Mouse (Mus musculus) liver, postnatal 0 days (tissue): ENCODE measurements around the gene Olfr1404. TPM values are rescaled to one million over a fixed set of nuclear protein-coding genes. Genes with fewer than 3 reads are reported as not detected.

Source experiments
- ATAC-seq: fragments of 200-750 bp; cut with Nextera tagmentation; 2 replicates; pipeline ENCODE4 v1.8.0; 2017; ENCODE audit warnings: mild to moderate bottlenecking, moderate library complexity
- DNase-seq: peaks from one replicate; pipeline ENCODE4 v3.0.0-alpha.2; 2016
- H3K27ac ChIP-seq: fragments of 300-500 bp; sonication (generic); 2 replicates; pipeline ENCODE4 v1.5.1; 2014; ENCODE audit warnings: antibody characterized with exemption, moderate library complexity, mild to moderate bottlenecking, low read depth
- H3K27me3 ChIP-seq: fragments of 300-500 bp; sonication (generic); 2 replicates; pipeline ENCODE4 v1.6.1; 2014; ENCODE audit warnings: low read length, control low read depth, mixed read lengths; ENCODE audit not compliant: insufficient read depth
- H3K36me3 ChIP-seq: fragments of 300-500 bp; sonication (generic); replicated peaks from 2 replicates; pipeline ENCODE4 v1.6.1; 2014; ENCODE audit warnings: mild to moderate bottlenecking, control low read depth, low read length, moderate library complexity, mixed read lengths; ENCODE audit not compliant: insufficient read depth
- H3K4me1 ChIP-seq: fragments of 300-500 bp; sonication (generic); 2 replicates; pipeline ENCODE4 v1.6.1; 2014; ENCODE audit warnings: antibody characterized with exemption, mild to moderate bottlenecking, control low read depth; ENCODE audit not compliant: insufficient read depth
- H3K4me2 ChIP-seq: fragments of 300-500 bp; sonication (generic); 2 replicates; pipeline ENCODE4 v1.6.1; 2014; ENCODE audit warnings: low read depth, mild to moderate bottlenecking, low read length, moderate library complexity, mixed read lengths
- H3K4me3 ChIP-seq: fragments of 300-500 bp; sonication (generic); 2 replicates; pipeline ENCODE4 v1.5.1; 2014; ENCODE audit warnings: low read depth, low read length
- H3K9ac ChIP-seq: fragments of 300-500 bp; sonication (generic); replicated peaks from 2 replicates; pipeline ENCODE4 v1.6.1; 2014; ENCODE audit warnings: mild to moderate bottlenecking, moderate library complexity
- H3K9me3 ChIP-seq: fragments of 300-500 bp; sonication (generic); 2 replicates; pipeline ENCODE4 v1.6.1; 2016; ENCODE audit warnings: mild to moderate bottlenecking, control low read depth, low read length, mixed read lengths
- CTCF ChIP-seq: sonication (generic); IDR thresholded peaks from 2 replicates; pipeline ENCODE4 v1.5.1; 2016; ENCODE audit warnings: antibody characterized with exemption, low read depth
- EP300 ChIP-seq: IDR thresholded peaks from 2 replicates; pipeline ENCODE4 v1.6.1; 2016; ENCODE audit warnings: antibody characterized with exemption, low read depth, mild to moderate bottlenecking
- WGBS: fragments of 180-500 bp; shearing (Covaris S2); extraction: QIAGEN DNeasy Blood & Tissue Kit; methylation state at CpG from one replicate; pipeline ENCODE4 v1.1.7; 2014; ENCODE audit not compliant: insufficient replicate concordance; 5-methylcytosine and 5-hydroxymethylcytosine counted together
- polyA plus RNA-seq: library from polyadenylated mRNA; unstranded; fragments of >200 nt; fragmentation: Nextera tagmentation; extraction: Ambion mirVana; gene quantifications from 2 replicates; pipeline ENCODE4 v1.2.1, GENCODE M21; 2015

Olfr1404 gene
- not detected in 2 replicates for polyA plus RNA-seq

DNA sequence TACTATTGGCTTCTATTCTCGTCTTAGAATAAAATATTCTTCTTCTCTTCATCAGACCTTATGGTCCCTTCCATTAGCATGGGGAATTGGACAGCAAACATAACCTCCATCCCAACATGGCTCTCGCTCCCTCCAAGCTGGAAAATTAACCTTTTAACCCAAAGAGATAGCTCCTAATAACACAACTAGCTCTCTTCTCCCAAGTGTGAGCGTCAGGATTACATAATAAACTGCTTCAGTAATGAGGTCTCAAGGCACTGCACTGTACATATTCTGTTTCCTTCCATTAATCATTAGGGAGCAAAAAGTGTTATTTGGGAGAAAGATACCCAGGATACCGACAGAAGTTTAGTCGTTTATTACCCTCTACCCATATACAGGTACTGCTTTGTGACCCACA lies at the start of gene Olfr1404:
Gene Olfr1404, plus strand, starts transcription at position 301 of the 400 bp plus-strand sequence.
- H3K9ac ChIP-seq = no peak within 1 kb of the TSS
- no peaks in the 10 kb centered on the region for H3K4me1 ChIP-seq
- no peak for DNase-seq
- H3K4me3 ChIP-seq = no peak within 1 kb of the TSS
- TF ChIP-seq EP300 (no peak), CTCF (no peak)
- 67% methylated on average over 5 of the region's 5 CpGs for WGBS
- no peaks in the 10 kb centered on the region for H3K36me3 ChIP-seq
- H3K27ac ChIP-seq = no peak within 1 kb of the TSS
- H3K4me2 ChIP-seq = no peak within 1 kb of the TSS
- no peaks in the 10 kb centered on the region for H3K27me3 ChIP-seq
- H3K9me3 ChIP-seq = 0 out of 2 replicates have a peak, but pooled peaks cover 2% of the 10 kb centered on the region
- no peak for ATAC-seq

DNA sequence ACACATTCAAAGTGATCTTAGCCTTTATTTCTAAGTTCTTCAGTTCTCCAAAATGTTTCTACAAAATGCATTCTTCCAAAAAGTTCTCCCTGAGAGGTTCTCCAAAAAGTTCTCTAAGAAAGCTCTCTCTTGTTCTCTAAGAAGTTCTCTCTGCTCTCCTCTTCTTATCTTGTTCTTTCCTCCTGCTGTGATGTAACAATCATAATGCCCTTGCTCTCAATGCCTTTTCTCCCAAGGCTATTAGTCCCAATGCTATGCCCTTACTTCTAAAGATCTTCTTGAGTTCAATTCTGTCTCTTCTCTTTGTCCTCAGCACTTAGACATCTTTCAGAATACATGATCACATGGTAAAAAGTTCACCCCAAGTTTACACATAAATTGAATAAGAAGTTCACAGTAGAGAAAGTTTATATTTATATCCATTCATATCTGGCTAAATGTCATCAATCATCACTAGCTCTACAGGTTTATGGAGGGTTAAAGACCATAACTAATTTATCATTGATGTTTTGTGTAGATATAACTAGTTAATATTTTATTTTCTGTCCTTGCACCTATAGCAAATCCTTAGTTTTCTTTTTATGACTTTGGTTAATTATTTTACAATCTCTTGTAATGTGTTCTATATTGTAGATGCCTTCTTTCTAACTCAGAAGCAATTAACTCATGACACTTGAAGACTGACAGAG lies 37.9 kb upstream of the Olfr1404 start:
- Histone ChIP-seq H3K27ac (no peak overlapping the region), H3K9me3 (no peaks in the 10 kb centered on the region), H3K9ac (no peak overlapping the region), H3K4me3 (no peak overlapping the region), H3K4me2 (no peak overlapping the region), H3K4me1 (no peaks in the 10 kb centered on the region), H3K27me3 (no peaks in the 10 kb centered on the region), H3K36me3 (no peaks in the 10 kb centered on the region)
- TF ChIP-seq EP300 (no peak), CTCF (no peak)
- DNase-seq (no peak), ATAC-seq (no peak)

DNA sequence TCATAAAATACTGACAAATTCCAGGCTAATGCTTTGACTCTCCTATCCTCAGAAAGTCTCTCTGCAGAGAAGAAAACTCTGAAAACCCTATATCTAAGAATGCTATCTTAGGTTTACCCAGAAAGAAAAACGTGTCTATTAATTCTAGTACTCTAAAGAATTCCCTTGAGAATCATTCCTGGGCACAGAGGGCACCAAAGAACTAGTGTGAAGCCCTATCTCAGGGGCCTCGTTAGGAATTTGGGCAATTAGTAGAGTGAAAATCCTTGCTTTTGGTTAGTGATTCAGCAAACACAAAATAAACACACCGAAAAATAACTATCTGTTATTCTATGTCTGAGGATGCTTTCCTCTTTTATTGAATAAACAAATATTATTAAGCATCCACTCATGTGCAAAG lies 21.7 kb upstream of the Olfr1404 start, which contains the start of gene Olfr1406:
Gene Olfr1406, minus strand, starts transcription at position 101 of the 400 bp plus-strand sequence.
- 44% methylated on average over 3 of the region's 3 CpGs for WGBS

DNA sequence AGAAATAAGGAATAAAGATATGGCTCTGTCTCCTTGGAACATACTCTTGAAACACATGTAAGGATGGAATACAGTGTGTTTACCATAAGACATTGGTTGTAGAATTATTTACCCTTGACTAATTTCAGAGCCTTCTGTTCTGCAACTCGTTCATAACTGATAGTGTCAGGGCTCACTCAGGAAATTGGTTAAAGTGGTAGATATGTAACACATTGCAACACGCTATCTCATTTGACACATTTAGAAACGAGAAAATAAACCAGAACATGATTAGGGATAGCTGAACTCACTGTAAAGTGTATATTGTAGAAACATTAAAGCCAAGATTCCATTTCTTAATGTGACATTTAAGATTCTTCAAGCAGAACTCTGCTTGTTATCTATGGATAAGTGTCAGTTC lies 20.1 kb upstream of the Olfr1404 start:
- H3K9me3 ChIP-seq = no peaks in the 10 kb centered on the region
- H3K4me2 ChIP-seq = no peak overlapping the region
- H3K36me3 ChIP-seq = no peaks in the 10 kb centered on the region
- WGBS = 48% methylated on average over 3 of the region's 3 CpGs
- no peak overlapping the region for H3K27ac ChIP-seq
- TF ChIP-seq EP300 (no peak), CTCF (no peak)
- DNase-seq (no peak), ATAC-seq (no peak)
- H3K4me3 ChIP-seq = no peak overlapping the region
- H3K9ac ChIP-seq = no peak overlapping the region
- H3K27me3 ChIP-seq = no peaks in the 10 kb centered on the region
- H3K4me1 ChIP-seq = no peaks in the 10 kb centered on the region

More for the DNA sequence above, 21.7 kb upstream of the Olfr1404 start, which contains the start of gene Olfr1406:
- no peak within 1 kb of the TSS for H3K4me2 ChIP-seq
- DNase-seq (no peak), ATAC-seq (no peak)
- TF ChIP-seq CTCF (no peak), EP300 (no peak)
- no peaks in the 10 kb centered on the region for H3K4me1 ChIP-seq
- no peaks in the 10 kb centered on the region for H3K9me3 ChIP-seq
- no peaks in the 10 kb centered on the region for H3K36me3 ChIP-seq
- no peaks in the 10 kb centered on the region for H3K27me3 ChIP-seq
- no peak within 1 kb of the TSS for H3K27ac ChIP-seq
- H3K4me3 ChIP-seq = no peak within 1 kb of the TSS
- no peak within 1 kb of the TSS for H3K9ac ChIP-seq

DNA sequence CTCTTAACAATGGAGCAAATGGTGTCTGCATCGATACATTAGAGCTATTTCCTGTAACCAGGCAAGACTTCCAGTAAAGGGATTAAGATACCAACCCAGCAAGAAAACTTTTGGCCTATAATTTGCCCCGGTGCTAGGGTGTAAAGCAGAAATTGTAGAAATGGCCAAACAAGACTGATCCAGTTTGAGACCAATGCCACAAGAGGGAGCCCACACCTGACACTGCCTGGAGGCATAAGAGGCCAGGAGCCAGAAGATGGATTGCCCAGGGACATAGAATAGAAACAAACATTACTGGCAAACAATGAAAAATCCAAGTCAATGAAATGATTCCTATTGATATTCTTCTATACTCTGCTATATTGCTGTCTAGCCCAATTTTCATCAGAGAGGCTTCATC lies 15.8 kb upstream of the Olfr1404 start:
- H3K9ac ChIP-seq = no peak overlapping the region
- 60% methylated on average over 2 of the region's 2 CpGs for WGBS

DNA sequence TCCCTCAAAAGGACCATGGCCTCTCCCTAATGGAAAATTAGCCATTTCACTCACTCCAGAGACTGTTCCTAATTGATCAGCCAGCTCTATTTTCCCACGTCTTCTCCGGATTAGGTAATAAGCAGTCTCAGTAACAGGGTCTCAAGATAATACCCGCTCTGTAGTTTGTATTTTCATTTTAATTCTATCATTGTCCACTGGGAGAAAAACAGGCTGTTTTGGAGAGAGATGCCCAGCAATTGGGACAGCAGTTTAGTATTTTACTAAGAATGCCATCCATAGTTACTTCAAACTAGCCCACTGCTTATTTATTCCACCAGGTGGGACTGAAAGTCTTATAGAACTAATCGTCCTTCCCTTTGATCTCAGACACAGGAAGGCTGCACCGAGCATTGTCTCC lies 14.7 kb upstream of the Olfr1404 start, which contains the start of gene Olfr218:
Gene Olfr218, plus strand, starts transcription at position 301 of the 400 bp plus-strand sequence.
- Histone ChIP-seq H3K4me2 (no peak within 1 kb of the TSS), H3K4me1 (no peaks in the 10 kb centered on the region), H3K27me3 (no peaks in the 10 kb centered on the region), H3K27ac (no peak within 1 kb of the TSS), H3K9me3 (no peaks in the 10 kb centered on the region), H3K9ac (no peak within 1 kb of the TSS), H3K36me3 (no peaks in the 10 kb centered on the region), H3K4me3 (no peak within 1 kb of the TSS)
- no peak for TF ChIP-seq EP300
- no peak for TF ChIP-seq CTCF
- WGBS = 71% methylated on average over 5 of the region's 5 CpGs
- no peak for DNase-seq
- no peak for ATAC-seq

More for the DNA sequence above, 15.8 kb upstream of the Olfr1404 start:
- H3K27me3 ChIP-seq = no peaks in the 10 kb centered on the region
- no peaks in the 10 kb centered on the region for H3K4me1 ChIP-seq
- H3K4me2 ChIP-seq = no peak overlapping the region
- no peaks in the 10 kb centered on the region for H3K9me3 ChIP-seq
- H3K27ac ChIP-seq = no peak overlapping the region
- no peak overlapping the region for H3K4me3 ChIP-seq
- TF ChIP-seq EP300 = no peak
- TF ChIP-seq CTCF = no peak
- ATAC-seq = no peak
- DNase-seq = no peak
- no peaks in the 10 kb centered on the region for H3K36me3 ChIP-seq

DNA sequence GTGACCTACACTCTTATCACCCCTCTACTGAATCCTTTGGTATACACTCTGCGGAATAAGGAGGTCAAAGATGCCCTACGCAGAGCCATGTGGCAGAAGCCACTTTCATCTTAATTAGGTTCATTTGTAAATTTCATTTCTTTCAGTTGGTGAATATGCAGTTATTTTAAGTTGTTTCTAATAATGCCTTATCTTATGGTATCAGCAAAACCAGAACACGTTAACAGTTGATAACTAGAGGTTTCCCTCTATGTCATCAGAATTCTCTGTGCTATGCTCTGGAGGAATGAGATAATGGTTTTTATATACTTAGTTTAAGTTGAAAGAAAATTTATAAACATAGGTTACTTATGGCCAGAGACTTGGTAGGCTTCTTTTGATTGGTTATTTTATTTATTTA lies 4.3 kb downstream of the Olfr1404 start:
- Histone ChIP-seq H3K4me3 (no peak overlapping the region), H3K36me3 (no peaks in the 10 kb centered on the region), H3K4me2 (no peak overlapping the region), H3K9ac (no peak overlapping the region), H3K27ac (no peak overlapping the region), H3K27me3 (no peaks in the 10 kb centered on the region), H3K9me3 (no peaks in the 10 kb centered on the region), H3K4me1 (no peaks in the 10 kb centered on the region)
- 81% methylated on average over 3 of the region's 3 CpGs for WGBS
- ATAC-seq = no peak
- no peak for TF ChIP-seq EP300
- TF ChIP-seq CTCF = no peak
- no peak for DNase-seq
